Mouse (Mus musculus): ENCODE measurements at regions not wholly inside any gene's neighbourhood (a gene's known extent, or its start where the extent isn't known, plus 50 kb on each side); places are given as distances from the start of the nearest gene placed in this dataset.

- 29% methylated on average over 1 of the region's 1 CpGs for WGBS
- Histone ChIP-seq H3K4me3 (ENCODE audit: insufficient read depth, low read depth, low read length) (no peak overlapping the region), H3K4me1 (ENCODE audit: control insufficient read depth, insufficient read depth, low read length) (no peaks in the 10 kb centered on the region), H3K27ac (ENCODE audit: insufficient read depth, low read depth, low read length) (no peak overlapping the region), H3K27me3 (replicated peaks; ENCODE audit: control insufficient read depth, insufficient read depth, low read length) (no peaks in the 10 kb centered on the region), H3K36me3 (ENCODE audit: control insufficient read depth, insufficient read depth, low read length) (no peaks in the 10 kb centered on the region)
- TF ChIP-seq POLR2A (IDR thresholded peaks at IDR 0.05; ENCODE audit: low read depth, low read length), result no peak
- TF ChIP-seq CTCF (conservative IDR thresholded peaks at IDR 0.05; ENCODE audit: insufficient read depth, insufficient read length, low read depth, low read length), result no peak
- DNase-seq, result no peak
These were observed 249.4 kb upstream of the Pex5l start for GRCm38 (mm10) chr3:33392541-33392822.

DNA sequence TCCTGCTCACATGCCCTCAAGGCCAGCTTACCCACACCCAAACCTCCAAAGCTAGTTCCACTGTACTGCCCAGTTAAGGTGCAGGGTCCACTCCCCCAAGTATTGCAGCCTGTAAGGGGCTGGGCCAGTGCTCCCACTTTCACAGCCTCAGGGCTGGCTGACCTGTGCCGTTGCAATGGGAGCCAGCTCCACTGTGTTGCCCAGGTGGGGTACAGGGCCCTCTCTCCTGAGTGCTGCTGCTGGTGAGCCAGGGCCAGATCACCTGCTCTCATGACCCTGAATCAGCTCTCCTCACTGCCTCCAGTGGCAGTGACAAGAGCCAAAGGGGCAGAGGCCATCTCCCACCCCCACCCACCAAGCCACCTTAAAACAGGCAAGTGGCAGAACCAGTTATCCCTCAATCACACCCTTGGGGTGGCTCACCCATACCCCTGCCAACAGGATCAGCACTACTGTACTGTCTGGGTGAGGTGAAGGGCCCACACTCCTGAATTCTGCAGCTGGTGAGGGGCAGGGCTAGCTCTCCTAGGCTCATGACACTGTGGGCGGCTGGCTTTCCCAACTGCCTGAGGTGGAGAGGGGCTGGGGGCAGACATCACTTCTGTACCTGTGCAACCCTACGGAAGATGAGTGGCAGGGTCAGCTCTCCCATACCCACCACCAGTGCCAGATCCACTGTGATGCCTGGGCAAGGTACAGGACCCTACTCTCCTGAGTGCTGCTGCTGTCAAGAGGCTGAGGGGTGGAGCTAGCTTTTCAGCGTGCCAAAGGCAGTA is 248.9 kb upstream of the Pex5l start:
- Histone ChIP-seq H3K27ac (ENCODE audit: insufficient read depth, low read depth, low read length) (no peak overlapping the region), H3K4me3 (ENCODE audit: insufficient read depth, low read depth, low read length) (no peak overlapping the region), H3K4me1 (ENCODE audit: control insufficient read depth, insufficient read depth, low read length) (no peaks in the 10 kb centered on the region), H3K27me3 (replicated peaks; ENCODE audit: control insufficient read depth, insufficient read depth, low read length) (no peaks in the 10 kb centered on the region), H3K36me3 (ENCODE audit: control insufficient read depth, insufficient read depth, low read length) (no peaks in the 10 kb centered on the region)
- no peak for TF ChIP-seq CTCF (conservative IDR thresholded peaks at IDR 0.05; ENCODE audit: insufficient read depth, insufficient read length, low read depth, low read length)
- TF ChIP-seq POLR2A (IDR thresholded peaks at IDR 0.05; ENCODE audit: low read depth, low read length), result no peak
- 79% methylated on average over 4 of the region's 4 CpGs for WGBS
- no peak for DNase-seq

DNA sequence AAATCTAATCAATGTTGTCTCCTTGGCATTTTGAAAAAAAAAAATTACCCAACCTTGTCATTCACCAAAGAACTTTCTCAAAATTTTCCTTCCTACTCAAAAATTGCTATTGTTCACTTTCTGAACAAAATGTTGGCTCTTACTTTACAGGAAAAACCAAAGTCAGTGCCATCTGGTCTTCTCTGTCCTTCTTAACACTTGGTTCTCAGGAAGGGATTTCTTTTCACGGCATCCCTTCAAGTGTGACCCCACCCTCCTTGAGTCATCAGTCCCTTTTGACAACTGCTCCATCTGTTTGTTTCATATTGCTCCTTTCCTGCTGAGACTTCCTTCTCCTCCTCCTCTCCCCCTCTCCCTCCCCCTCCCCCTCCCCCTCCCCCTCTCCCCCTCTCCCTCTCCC is 245.1 kb upstream of the Pex5l start:
- Histone ChIP-seq H3K4me1 (ENCODE audit: control insufficient read depth, insufficient read depth, low read length) (no peaks in the 10 kb centered on the region), H3K4me3 (ENCODE audit: insufficient read depth, low read depth, low read length) (no peak overlapping the region), H3K27me3 (replicated peaks; ENCODE audit: control insufficient read depth, insufficient read depth, low read length) (no peaks in the 10 kb centered on the region), H3K36me3 (ENCODE audit: control insufficient read depth, insufficient read depth, low read length) (no peaks in the 10 kb centered on the region), H3K27ac (ENCODE audit: insufficient read depth, low read depth, low read length) (no peak overlapping the region)
- no peak for TF ChIP-seq CTCF (conservative IDR thresholded peaks at IDR 0.05; ENCODE audit: insufficient read depth, insufficient read length, low read depth, low read length)
- TF ChIP-seq POLR2A (IDR thresholded peaks at IDR 0.05; ENCODE audit: low read depth, low read length), result no peak
- WGBS, result 36% methylated on average over 1 of the region's 1 CpGs
- no peak for DNase-seq

- H3K27me3 ChIP-seq (replicated peaks; ENCODE audit: control insufficient read depth, insufficient read depth, low read length), result no peaks in the 10 kb centered on the region
- TF ChIP-seq POLR2A (IDR thresholded peaks at IDR 0.05; ENCODE audit: low read depth, low read length), result no peak
- no peak for TF ChIP-seq CTCF (conservative IDR thresholded peaks at IDR 0.05; ENCODE audit: insufficient read depth, insufficient read length, low read depth, low read length)
- no peaks in the 10 kb centered on the region for H3K36me3 ChIP-seq (ENCODE audit: control insufficient read depth, insufficient read depth, low read length)
- H3K4me3 ChIP-seq (ENCODE audit: insufficient read depth, low read depth, low read length), result no peak overlapping the region
- whole genome bisulfite sequencing, result 97% methylated on average over 1 of the region's 1 CpGs
- no peaks in the 10 kb centered on the region for H3K4me1 ChIP-seq (ENCODE audit: control insufficient read depth, insufficient read depth, low read length)
- no peak overlapping the region for H3K27ac ChIP-seq (ENCODE audit: insufficient read depth, low read depth, low read length)
- DNase-seq, result no peak
These were observed 240.6 kb upstream of the Pex5l start for GRCm38 (mm10) chr3:33383622-33384021.

GRCm38 (mm10) chr3:33379604-33380003 is 236.6 kb upstream of the Pex5l start:
- 68% methylated on average over 2 of the region's 2 CpGs for WGBS
- H3K4me1 ChIP-seq (ENCODE audit: control insufficient read depth, insufficient read depth, low read length), result no peaks in the 10 kb centered on the region
- TF ChIP-seq POLR2A (IDR thresholded peaks at IDR 0.05; ENCODE audit: low read depth, low read length) (no peak), CTCF (conservative IDR thresholded peaks at IDR 0.05; ENCODE audit: insufficient read depth, insufficient read length, low read depth, low read length) (no peak)
- no peaks in the 10 kb centered on the region for H3K36me3 ChIP-seq (ENCODE audit: control insufficient read depth, insufficient read depth, low read length)
- H3K27me3 ChIP-seq (replicated peaks; ENCODE audit: control insufficient read depth, insufficient read depth, low read length), result no peaks in the 10 kb centered on the region
- no peak overlapping the region for H3K4me3 ChIP-seq (ENCODE audit: insufficient read depth, low read depth, low read length)
- no peak for DNase-seq
- no peak overlapping the region for H3K27ac ChIP-seq (ENCODE audit: insufficient read depth, low read depth, low read length)

- Histone ChIP-seq H3K27ac (ENCODE audit: insufficient read depth, low read depth, low read length) (no peak overlapping the region), H3K4me3 (ENCODE audit: insufficient read depth, low read depth, low read length) (no peak overlapping the region), H3K36me3 (ENCODE audit: control insufficient read depth, insufficient read depth, low read length) (no peaks in the 10 kb centered on the region), H3K27me3 (replicated peaks; ENCODE audit: control insufficient read depth, insufficient read depth, low read length) (no peaks in the 10 kb centered on the region), H3K4me1 (ENCODE audit: control insufficient read depth, insufficient read depth, low read length) (no peaks in the 10 kb centered on the region)
- no peak for DNase-seq
- 91% methylated on average over 3 of the region's 3 CpGs for WGBS
- TF ChIP-seq CTCF (conservative IDR thresholded peaks at IDR 0.05; ENCODE audit: insufficient read depth, insufficient read length, low read depth, low read length) (no peak), POLR2A (IDR thresholded peaks at IDR 0.05; ENCODE audit: low read depth, low read length) (no peak)
These were observed 232.1 kb upstream of the Pex5l start for GRCm38 (mm10) chr3:33375161-33375560.

- no peak for DNase-seq
- no peaks in the 10 kb centered on the region for H3K36me3 ChIP-seq (ENCODE audit: control insufficient read depth, insufficient read depth, low read length)
- no peaks in the 10 kb centered on the region for H3K27me3 ChIP-seq (replicated peaks; ENCODE audit: control insufficient read depth, insufficient read depth, low read length)
- WGBS, result 47% methylated on average over 1 of the region's 1 CpGs
- no peak overlapping the region for H3K27ac ChIP-seq (ENCODE audit: insufficient read depth, low read depth, low read length)
- TF ChIP-seq CTCF (conservative IDR thresholded peaks at IDR 0.05; ENCODE audit: insufficient read depth, insufficient read length, low read depth, low read length), result no peak
- TF ChIP-seq POLR2A (IDR thresholded peaks at IDR 0.05; ENCODE audit: low read depth, low read length), result no peak
- no peak overlapping the region for H3K4me3 ChIP-seq (ENCODE audit: insufficient read depth, low read depth, low read length)
- no peaks in the 10 kb centered on the region for H3K4me1 ChIP-seq (ENCODE audit: control insufficient read depth, insufficient read depth, low read length)
These were observed 229.8 kb upstream of the Pex5l start for GRCm38 (mm10) chr3:33372806-33373205.

Measured in kidney, adult 2 months (tissue).